Mouse (Mus musculus) adrenal gland, postnatal 4 days (tissue): ENCODE data around the gene Cacna1c. TPM values are rescaled to one million over a fixed set of nuclear protein-coding genes. Genes with fewer than 3 reads are reported as not detected.

Experiments
- DNase-seq, 2 experiments: peaks; one replicate each; pipeline ENCODE4 v3.0.0; 2021 to 2022; ENCODE audit warnings: low spot score in 2 of 2, mixed read lengths in 2 of 2
- long read RNA-seq, 2 experiments: library from polyadenylated mRNA; stranded (forward); transcript quantifications; one replicate each; pipeline ENCODE4 v2.0.0; 2021
- total RNA-seq, 2 experiments: library from RNA; stranded (reverse); gene quantifications; 2 replicates each; pipeline ENCODE4 v1.2.3; 2021

Cacna1c gene
- total RNA-seq: 10 to 100 TPM; 71.6 to 78.9 TPM
- long read RNA-seq, experiment 1, partial matches to known transcripts: 5 of 10 reads
- long read RNA-seq, experiment 1, other reads (novel, unspliced or antisense): 5 of 10 reads
- long read RNA-seq, experiment 2, partial matches to known transcripts: 9 of 20 reads
- long read RNA-seq, experiment 2, other reads (novel, unspliced or antisense): 11 of 20 reads

GRCm38 (mm10) chr6:119196382-119197305 lies at the start of gene Cacna1c:
Gene Cacna1c, minus strand, starts transcription at chr6:119196418.
- no peak for DNase-seq

- no peak for DNase-seq
These were observed 44.9 kb upstream of the Cacna1c start for GRCm38 (mm10) chr6:119240871-119241705.

- no peak for DNase-seq
These were observed 44.0 kb upstream of the Cacna1c start for GRCm38 (mm10) chr6:119240256-119240655.

- no peak for DNase-seq
These were observed 43.3 kb upstream of the Cacna1c start for GRCm38 (mm10) chr6:119239341-119240005.

GRCm38 (mm10) chr6:119237427-119237989 lies 41.3 kb upstream of the Cacna1c start:
- DNase-seq: no peak

GRCm38 (mm10) chr6:119236241-119236640 lies 40.0 kb upstream of the Cacna1c start, which contains the start of gene Cacna2d4:
Gene Cacna2d4, plus strand, starts transcription at chr6:119236526.
- DNase-seq: no peak

GRCm38 (mm10) chr6:119235441-119235840 lies 39.2 kb upstream of the Cacna1c start:
- no peak for DNase-seq

GRCm38 (mm10) chr6:119233066-119233465 lies 36.8 kb upstream of the Cacna1c start:
- no peak for DNase-seq

- DNase-seq: no peak
These were observed 32.8 kb upstream of the Cacna1c start for GRCm38 (mm10) chr6:119228861-119229603.

- no peak for DNase-seq
These were observed 30.8 kb upstream of the Cacna1c start for GRCm38 (mm10) chr6:119227001-119227400.

- no peak for DNase-seq
These were observed 29.5 kb upstream of the Cacna1c start for GRCm38 (mm10) chr6:119225731-119226130.

GRCm38 (mm10) chr6:119225226-119225625 lies 29.0 kb upstream of the Cacna1c start:
- DNase-seq: no peak

- DNase-seq: no peak
These were observed 28.4 kb upstream of the Cacna1c start for GRCm38 (mm10) chr6:119224451-119225195.

GRCm38 (mm10) chr6:119220297-119220696 lies 24.1 kb upstream of the Cacna1c start:
- no peak for DNase-seq

GRCm38 (mm10) chr6:119219237-119219870 lies 23.1 kb upstream of the Cacna1c start:
- no peak for DNase-seq

GRCm38 (mm10) chr6:119218591-119218990 lies 22.4 kb upstream of the Cacna1c start:
- no peak for DNase-seq

GRCm38 (mm10) chr6:119217661-119218060 lies 21.4 kb upstream of the Cacna1c start:
- no peak for DNase-seq

- no peak for DNase-seq
These were observed 18.9 kb upstream of the Cacna1c start for GRCm38 (mm10) chr6:119215040-119215613.
